Mouse (Mus musculus): ENCODE data around the gene Map4k4.

DNA sequence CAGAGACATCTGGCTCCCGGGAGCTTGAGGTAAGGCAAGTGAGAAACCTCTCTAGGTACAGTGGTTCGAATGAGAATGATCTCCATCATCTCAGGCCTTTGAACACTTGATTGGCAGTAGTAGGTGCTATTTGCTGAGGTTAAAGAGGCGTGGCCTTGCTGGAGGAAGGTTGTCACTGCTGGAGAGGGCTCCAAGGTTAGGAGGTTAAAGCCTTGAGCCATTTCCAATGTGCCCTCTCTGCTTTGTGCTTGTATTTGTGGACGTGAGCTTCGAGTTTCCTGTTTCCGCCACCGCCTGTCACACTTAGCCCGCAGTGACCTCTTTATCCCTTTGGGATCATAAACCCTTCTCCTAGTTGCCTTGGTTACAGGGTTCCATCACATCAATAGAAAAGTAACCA, 151.4 kb downstream of the Map4k4 start:
- TF ChIP-seq GATA1 (IDR thresholded peaks at IDR 0.05; ENCODE audit: borderline replicate concordance, low read length) = no peak
- TF ChIP-seq FLI1 (IDR thresholded peaks at IDR 0.05; ENCODE audit: low read length) = no peak

All from megakaryocyte, embryonic 14.5 days (primary cell).